Mouse (Mus musculus) T-helper 1 cell (primary cell): Measurements from ENCODE around the gene Stat6.

Experiments used
- in situ Hi-C: fragments of 300-600 bp; cut with MboI, MseI; formaldehyde crosslinking; loops from one replicate; pipeline ENCODE4 v1.15.1; 2025; ENCODE audit warnings: high pct_unique_total_duplicates

Gene Stat6

GRCm38 (mm10) chr10:127668093-127669050 is 25.6 kb downstream of the Stat6 start, which contains the start of gene Nab2:
Nab2 (minus strand) TSS chr10:127668568.
- in situ Hi-C loops, result loop anchor here (25.0 kb wide), 1 partner anchor 606 kb away; the partner anchor contains the start of genes Cdk4, March9 and Tspan31

GRCm38 (mm10) chr10:127669170-127669569 is 26.4 kb downstream of the Stat6 start:
- in situ Hi-C loops, result loop anchor here (25.0 kb wide), 1 partner anchor 607 kb away; the partner anchor contains the start of genes Cdk4, March9 and Tspan31

DNA sequence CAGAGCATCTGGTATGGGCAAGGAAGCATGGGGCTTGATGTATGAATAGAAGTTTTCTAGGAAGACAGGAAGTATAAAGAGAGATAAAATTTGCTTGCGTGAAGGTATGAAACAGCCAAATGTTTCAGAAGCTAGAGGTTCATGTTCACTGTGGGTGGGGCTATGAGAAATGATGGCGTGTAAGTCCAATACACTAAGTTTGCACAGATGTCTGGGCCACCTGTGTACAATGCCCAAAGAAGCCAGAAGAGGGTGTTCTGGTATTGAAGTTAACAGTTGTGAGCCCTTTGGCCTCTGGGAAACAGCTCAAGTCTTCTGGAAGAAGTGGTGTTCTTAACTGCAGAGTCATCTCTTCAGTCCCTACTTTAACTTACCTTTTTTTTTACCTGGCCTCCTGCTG is 27.4 kb downstream of the Stat6 start:
- in situ Hi-C loops, result loop anchor here (5.0 to 25.0 kb wide), 2 partner anchors 422 to 608 kb away; partner anchors contain the start of genes Baz2a, Cdk4, March9 and Tspan31

GRCm38 (mm10) chr10:127671276-127671675 is 28.5 kb downstream of the Stat6 start:
- in situ Hi-C loops, result loop anchor here (5.0 to 25.0 kb wide), 2 partner anchors 421 to 609 kb away; partner anchors contain the start of genes Baz2a, Cdk4, March9 and Tspan31

DNA sequence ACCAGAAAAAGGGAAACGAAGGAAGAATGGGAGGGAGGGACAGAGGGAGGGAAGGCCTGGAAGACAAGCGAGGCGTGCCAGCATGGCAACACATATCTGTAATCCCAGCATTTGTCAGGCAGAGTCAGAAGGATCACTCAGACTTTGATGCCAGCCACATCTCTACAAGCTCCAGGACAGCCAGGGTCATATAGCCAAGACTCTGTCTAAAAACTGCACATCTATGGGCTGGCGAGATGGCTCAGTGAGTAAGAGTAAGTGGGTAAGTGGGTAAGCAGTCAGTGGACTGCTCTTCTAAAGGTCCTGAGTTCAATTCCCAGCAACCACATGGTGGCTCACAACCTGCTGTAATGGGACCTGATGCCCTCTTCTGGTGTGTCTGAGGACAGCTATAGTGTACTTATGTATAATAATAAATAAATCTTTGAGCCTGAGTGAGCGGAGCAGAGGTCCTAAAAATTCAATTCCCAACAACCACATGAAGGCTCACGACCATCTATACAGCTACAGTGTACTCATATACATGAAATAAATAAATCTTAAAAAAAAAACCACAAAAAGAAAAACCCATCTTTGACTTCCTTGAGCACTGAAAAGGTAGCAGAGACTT is 31.4 kb downstream of the Stat6 start:
- in situ Hi-C loops, result loop anchor here (5.0 to 25.0 kb wide), 2 partner anchors 418 to 612 kb away; partner anchors contain the start of genes Baz2a, Cdk4, March9 and Tspan31

DNA sequence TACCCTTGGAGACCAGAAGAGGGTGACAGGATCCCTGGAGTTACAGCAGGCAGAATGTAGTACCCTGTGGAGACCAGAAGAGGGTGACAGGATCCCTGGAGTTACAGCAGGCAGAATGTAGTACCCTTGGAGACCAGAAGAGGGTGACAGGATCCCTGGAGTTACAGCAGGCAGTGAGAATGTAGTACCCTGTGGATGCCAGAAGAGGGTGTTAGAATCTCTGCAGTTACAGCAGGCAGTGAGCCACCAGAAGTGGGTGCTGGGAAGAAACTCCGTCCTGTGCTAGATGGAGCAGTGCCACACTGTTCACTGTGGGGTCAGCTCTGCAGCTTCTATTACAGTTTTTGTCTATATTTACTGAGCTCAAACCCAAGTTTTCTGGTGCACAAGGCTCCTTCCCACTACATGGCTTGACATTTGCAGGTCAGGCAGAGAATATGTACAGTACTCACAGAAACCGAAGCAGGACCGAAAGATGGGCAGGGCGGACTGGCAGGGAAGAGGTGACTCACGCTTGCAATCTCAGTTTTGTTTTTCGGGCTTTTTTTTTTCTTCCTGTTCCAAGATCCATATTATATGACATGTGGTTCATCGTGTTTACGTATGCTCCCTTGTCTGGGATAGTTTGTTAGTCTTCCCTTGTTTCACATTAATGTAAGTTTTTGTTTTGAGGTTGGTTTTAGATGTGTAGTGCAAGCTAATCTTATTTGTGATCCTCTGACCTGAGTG is 32.2 kb downstream of the Stat6 start:
- in situ Hi-C loops, result loop anchor here (5.0 to 25.0 kb wide), 3 partner anchors 62 to 613 kb away; partner anchors contain the start of genes Baz2a, Cdk4, March9 and Tspan31

GRCm38 (mm10) chr10:127675859-127676398 is 33.1 kb downstream of the Stat6 start:
- in situ Hi-C loops, result loop anchor here (5.0 kb wide), 1 partner anchor 61 kb away; the partner anchor contains the start of gene Zbtb39

DNA sequence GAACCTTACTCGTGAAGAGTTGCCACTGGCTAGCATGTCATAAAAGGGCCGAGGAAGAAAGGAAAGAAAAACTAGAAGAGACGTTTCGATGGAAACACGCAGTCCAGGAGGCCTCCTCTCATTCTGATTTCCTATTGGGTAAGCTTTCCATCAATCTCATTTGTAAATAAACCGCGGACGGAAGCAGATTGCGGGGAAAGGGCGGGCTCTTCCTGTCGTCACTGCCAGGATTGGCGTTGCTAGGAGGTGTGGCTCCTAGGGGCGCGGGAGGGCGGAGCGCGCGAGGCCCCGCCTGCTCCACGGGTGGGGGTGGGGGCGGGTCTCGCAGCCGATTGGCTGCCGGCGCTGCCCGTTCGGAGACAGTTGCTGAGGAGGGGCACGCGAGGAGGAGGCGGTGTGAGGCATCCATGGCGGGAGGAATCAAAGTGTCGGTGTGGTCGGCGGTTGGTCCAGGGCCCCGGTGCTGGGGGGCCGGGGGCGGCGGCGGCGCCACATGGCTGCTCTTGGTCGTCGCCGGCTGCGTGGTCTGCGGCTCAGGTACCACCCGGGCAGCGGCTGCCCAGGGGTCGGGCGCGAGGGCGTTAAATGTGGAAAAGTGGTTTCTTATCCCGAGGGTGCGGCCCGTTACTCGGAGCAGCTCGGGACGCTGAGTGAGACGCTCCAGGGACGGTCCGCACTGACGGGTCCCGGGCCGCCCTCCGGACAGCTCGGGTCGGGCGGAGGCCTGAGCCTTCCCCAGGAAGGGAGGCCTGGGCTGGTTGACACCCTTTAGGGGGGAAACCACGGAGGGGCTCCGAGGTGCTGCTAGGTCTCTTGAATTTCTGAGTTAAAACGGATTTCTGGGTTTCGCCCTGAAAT is 34.1 kb downstream of the Stat6 start:
- in situ Hi-C loops, result loop anchor here (5.0 kb wide), 1 partner anchor 60 kb away; the partner anchor contains the start of gene Zbtb39

GRCm38 (mm10) chr10:127677591-127678336 is 35.0 kb downstream of the Stat6 start:
- in situ Hi-C loops, result loop anchor here (5.0 kb wide), 1 partner anchor 60 kb away; the partner anchor contains the start of gene Zbtb39

- in situ Hi-C loops, result loop anchor here (5.0 kb wide), 1 partner anchor 58 kb away; the partner anchor contains the start of gene Zbtb39
These were observed 36.4 kb downstream of the Stat6 start for GRCm38 (mm10) chr10:127679208-127679607.

DNA sequence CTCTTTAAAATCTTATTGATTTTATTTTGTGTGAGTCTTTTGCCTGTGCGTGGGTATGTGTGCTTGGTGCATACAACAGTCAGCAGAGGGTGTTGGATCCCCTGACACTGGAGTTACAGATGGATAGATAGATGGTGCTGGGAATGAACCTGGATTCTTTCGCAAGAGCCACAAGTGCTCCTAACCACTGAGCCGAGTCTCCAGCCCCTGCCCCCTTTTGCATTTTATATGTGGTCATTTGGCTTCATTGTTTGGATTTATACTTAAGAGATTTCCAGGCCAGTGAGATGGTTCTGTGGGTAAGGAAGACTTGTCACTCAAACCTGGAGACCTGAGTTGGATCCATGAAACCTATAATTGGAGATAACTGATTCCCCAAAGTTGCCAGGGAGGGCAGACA is 37.1 kb downstream of the Stat6 start:
- in situ Hi-C loops, result loop anchor here (5.0 kb wide), 1 partner anchor 57 kb away; the partner anchor contains the start of gene Zbtb39

- in situ Hi-C loops, result no loop called here
These were observed 40.1 kb downstream of the Stat6 start for GRCm38 (mm10) chr10:127682886-127683285.

- in situ Hi-C loops, result loop anchor here (10.0 kb wide), 1 partner anchor 244 kb away; no protein-coding TSS in a partner anchor
These were observed 48.3 kb downstream of the Stat6 start for GRCm38 (mm10) chr10:127691053-127691452.

DNA sequence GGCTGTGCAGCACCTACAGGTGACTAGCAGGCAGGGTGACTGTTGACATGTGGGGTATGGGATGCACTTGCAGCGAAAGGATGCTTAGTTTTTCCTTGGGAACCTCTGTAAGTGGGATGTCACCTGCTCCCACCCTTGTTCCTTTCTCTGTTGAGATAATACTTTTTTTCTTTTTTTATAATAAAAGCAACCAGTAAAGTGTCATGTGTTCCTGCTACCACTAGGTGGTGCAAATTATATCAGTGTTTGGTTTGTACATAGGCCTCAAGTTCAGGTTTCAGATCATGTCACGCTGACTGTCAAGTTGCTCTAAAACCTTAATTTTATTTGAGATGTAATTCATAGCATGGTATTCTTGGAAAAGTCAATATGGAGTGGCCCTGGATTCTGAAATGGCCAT is 51.9 kb downstream of the Stat6 start:
- in situ Hi-C loops, result loop anchor here (10.0 kb wide), 1 partner anchor 240 kb away; no protein-coding TSS in a partner anchor

DNA sequence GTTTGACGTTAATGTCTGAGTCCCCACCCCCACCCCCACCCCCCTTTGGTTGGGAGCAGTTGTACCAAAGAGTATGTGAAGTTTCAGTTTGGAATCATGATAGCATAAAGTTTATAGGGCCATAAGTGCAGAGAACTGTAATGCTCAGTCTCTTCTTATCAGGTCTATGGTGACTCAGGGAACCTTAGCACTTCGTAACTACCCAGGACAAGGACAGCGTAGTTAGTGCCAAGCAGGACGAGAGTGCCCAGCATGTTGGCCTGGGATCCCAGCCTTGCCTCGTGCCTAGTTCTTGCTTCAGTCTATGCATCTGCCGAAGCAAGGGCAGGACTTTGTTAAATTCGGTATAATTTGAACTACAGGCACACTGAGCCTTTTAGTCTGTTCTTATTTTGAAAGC is 53.0 kb downstream of the Stat6 start:
- in situ Hi-C loops, result loop anchor here (10.0 kb wide), 1 partner anchor 239 kb away; no protein-coding TSS in a partner anchor

- in situ Hi-C loops, result loop anchor here (10.0 kb wide), 1 partner anchor 236 kb away; no protein-coding TSS in a partner anchor
These were observed 56.2 kb downstream of the Stat6 start for GRCm38 (mm10) chr10:127698966-127699365.

- in situ Hi-C loops, result no loop called here
These were observed 60.5 kb downstream of the Stat6 start for GRCm38 (mm10) chr10:127703299-127703698.

DNA sequence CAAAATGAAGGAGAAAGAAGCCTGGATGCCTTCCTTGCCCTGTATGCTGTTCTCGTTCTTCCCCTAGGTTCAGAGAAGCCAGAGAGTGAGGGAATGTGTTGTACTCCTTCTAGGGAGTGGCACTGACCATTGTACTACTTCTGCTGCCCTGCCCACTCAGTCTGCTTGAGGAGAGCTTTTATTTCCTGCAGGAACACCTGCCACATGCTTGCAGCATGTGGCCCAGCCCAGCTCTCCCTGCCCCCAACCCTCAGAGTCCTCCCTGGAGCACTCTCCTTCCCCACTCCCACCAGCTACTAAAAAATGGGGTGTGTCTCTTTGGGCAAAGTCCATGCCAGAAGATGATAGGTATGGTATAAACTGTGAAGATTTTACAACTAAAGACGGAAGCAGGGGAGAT is 61.5 kb downstream of the Stat6 start:
- in situ Hi-C loops, result no loop called here
